Mouse (Mus musculus) kidney, postnatal 0 days (tissue): ENCODE measurements around the gene Gm37240. TPM values are rescaled to one million over a fixed set of nuclear protein-coding genes. Genes with fewer than 3 reads are reported as not detected.

Experiments
- ATAC-seq: fragments of 200-750 bp; cut with Nextera tagmentation; replicated peaks from 2 replicates; pipeline ENCODE4 v1.8.0; 2017; ENCODE audit warnings: low read depth, moderate number of reproducible peaks, moderate TSS enrichment, moderate library complexity; ENCODE audit not compliant: low FRiP score
- DNase-seq: peaks from one replicate; pipeline ENCODE4 v3.0.0-alpha.2; 2016; ENCODE audit warnings: low spot score
- H3K27ac ChIP-seq: fragments of 300-500 bp; sonication (generic); 2 replicates; pipeline ENCODE4 v1.5.1; 2014; ENCODE audit warnings: mild to moderate bottlenecking
- H3K27me3 ChIP-seq: fragments of 300-500 bp; sonication (generic); 2 replicates; pipeline ENCODE4 v1.6.1; 2014; ENCODE audit warnings: low read length, mixed read lengths; ENCODE audit not compliant: insufficient read depth
- H3K36me3 ChIP-seq: fragments of 300-500 bp; sonication (generic); 2 replicates; pipeline ENCODE4 v1.6.1; 2014; ENCODE audit warnings: low read length, mixed read lengths; ENCODE audit not compliant: insufficient read depth
- H3K4me1 ChIP-seq: fragments of 300-500 bp; sonication (generic); replicated peaks from 2 replicates; pipeline ENCODE4 v1.6.1; 2014; ENCODE audit warnings: antibody characterized with exemption, low read length, mixed read lengths; ENCODE audit not compliant: insufficient read depth
- H3K4me2 ChIP-seq: fragments of 300-500 bp; sonication (generic); 2 replicates; pipeline ENCODE4 v1.6.1; 2014; ENCODE audit warnings: mild to moderate bottlenecking, low read length, moderate library complexity, mixed read lengths
- H3K4me3 ChIP-seq: fragments of 300-500 bp; sonication (generic); replicated peaks from 2 replicates; pipeline ENCODE4 v1.5.1; 2014; ENCODE audit warnings: low read depth, low read length
- H3K9ac ChIP-seq: fragments of 300-500 bp; sonication (generic); 2 replicates; pipeline ENCODE4 v1.6.1; 2014; ENCODE audit warnings: low read depth, low read length
- H3K9me3 ChIP-seq: fragments of 300-500 bp; sonication (generic); replicated peaks from 2 replicates; pipeline ENCODE4 v1.6.1; 2016; ENCODE audit warnings: low read length, inconsistent platforms, mixed read lengths
- CTCF ChIP-seq: IDR thresholded peaks from 2 replicates; pipeline ENCODE4 v1.5.1; 2016; ENCODE audit warnings: antibody characterized with exemption, low read depth, mild to moderate bottlenecking, moderate library complexity
- WGBS: fragments of 180-500 bp; shearing (Covaris S2); extraction: QIAGEN DNeasy Blood & Tissue Kit; methylation state at CpG from one replicate; pipeline ENCODE4 v1.1.7; 2014; 5-methylcytosine and 5-hydroxymethylcytosine counted together
- polyA plus RNA-seq: library from polyadenylated mRNA; unstranded; fragments of >200 nt; fragmentation: Nextera tagmentation; extraction: Ambion mirVana; gene quantifications from 2 replicates; pipeline ENCODE4 v1.2.1, GENCODE M21; 2015

Gm37240 gene
- polyA plus RNA-seq, 1 experiment from 2014 or later: 10.8 TPM

- no peaks in the 10 kb centered on the region for H3K27me3 ChIP-seq
- no peaks in the 10 kb centered on the region for H3K4me1 ChIP-seq
- H3K4me3 ChIP-seq: no peak overlapping the region
- H3K4me2 ChIP-seq: no peak overlapping the region
- no peak for ATAC-seq
- no peak for TF ChIP-seq CTCF
- no peaks in the 10 kb centered on the region for H3K36me3 ChIP-seq
- no peaks in the 10 kb centered on the region for H3K9me3 ChIP-seq
- DNase-seq: no peak
- no peak overlapping the region for H3K27ac ChIP-seq
- 67% methylated on average over 4 of the region's 4 CpGs for WGBS
- no peak overlapping the region for H3K9ac ChIP-seq
Measured at GRCm38 (mm10) chr3:85053526-85053925, 833.8 kb downstream of the Gm37240 start.

- H3K27ac ChIP-seq: no peak overlapping the region
- ATAC-seq: no peak
- no peak overlapping the region for H3K4me2 ChIP-seq
- WGBS: 69% methylated on average over 1 of the region's 1 CpGs
- H3K4me1 ChIP-seq: no peaks in the 10 kb centered on the region
- H3K27me3 ChIP-seq: no peaks in the 10 kb centered on the region
- no peaks in the 10 kb centered on the region for H3K36me3 ChIP-seq
- no peak overlapping the region for H3K4me3 ChIP-seq
- TF ChIP-seq CTCF: no peak
- no peak for DNase-seq
- no peaks in the 10 kb centered on the region for H3K9me3 ChIP-seq
- no peak overlapping the region for H3K9ac ChIP-seq
Measured at GRCm38 (mm10) chr3:85052196-85052595, 835.1 kb downstream of the Gm37240 start.

- Histone ChIP-seq H3K4me3 (no peak overlapping the region), H3K36me3 (no peaks in the 10 kb centered on the region), H3K4me1 (no peaks in the 10 kb centered on the region), H3K27me3 (no peaks in the 10 kb centered on the region), H3K27ac (no peak overlapping the region), H3K9ac (no peak overlapping the region), H3K9me3 (no peaks in the 10 kb centered on the region), H3K4me2 (no peak overlapping the region)
- no peak for TF ChIP-seq CTCF
- WGBS: 90% methylated on average over 5 of the region's 5 CpGs
- ATAC-seq: no peak
- DNase-seq: no peak
Measured at GRCm38 (mm10) chr3:85048569-85048968, 838.7 kb downstream of the Gm37240 start.

GRCm38 (mm10) chr3:85043679-85044218, 843.6 kb downstream of the Gm37240 start:
- TF ChIP-seq CTCF: no peak
- Histone ChIP-seq H3K27ac (no peak overlapping the region), H3K4me2 (no peak overlapping the region), H3K36me3 (no peaks in the 10 kb centered on the region), H3K4me1 (no peaks in the 10 kb centered on the region), H3K27me3 (no peaks in the 10 kb centered on the region), H3K9ac (no peak overlapping the region), H3K9me3 (no peaks in the 10 kb centered on the region), H3K4me3 (no peak overlapping the region)
- WGBS: 89% methylated on average over 8 of the region's 8 CpGs
- ATAC-seq (no peak), DNase-seq (no peak)

GRCm38 (mm10) chr3:85042126-85042525, 845.2 kb downstream of the Gm37240 start:
- no peak overlapping the region for H3K9ac ChIP-seq
- no peak overlapping the region for H3K4me2 ChIP-seq
- no peaks in the 10 kb centered on the region for H3K9me3 ChIP-seq
- no peak for TF ChIP-seq CTCF
- DNase-seq: no peak
- H3K36me3 ChIP-seq: no peaks in the 10 kb centered on the region
- no peak overlapping the region for H3K4me3 ChIP-seq
- 92% methylated on average over 4 of the region's 4 CpGs for WGBS
- no peak for ATAC-seq
- no peak overlapping the region for H3K27ac ChIP-seq
- H3K4me1 ChIP-seq: no peaks in the 10 kb centered on the region
- no peaks in the 10 kb centered on the region for H3K27me3 ChIP-seq

GRCm38 (mm10) chr3:85029141-85029540, 858.2 kb downstream of the Gm37240 start:
- no peak overlapping the region for H3K4me2 ChIP-seq
- no peak for DNase-seq
- H3K9me3 ChIP-seq: no peaks in the 10 kb centered on the region
- no peak for TF ChIP-seq CTCF
- no peak for ATAC-seq
- H3K4me3 ChIP-seq: no peak overlapping the region
- no peaks in the 10 kb centered on the region for H3K36me3 ChIP-seq
- no peaks in the 10 kb centered on the region for H3K27me3 ChIP-seq
- no peak overlapping the region for H3K9ac ChIP-seq
- H3K27ac ChIP-seq: no peak overlapping the region
- WGBS: 60% methylated on average over 1 of the region's 1 CpGs
- no peaks in the 10 kb centered on the region for H3K4me1 ChIP-seq
